Mouse (Mus musculus): Measurements from ENCODE around the gene Umodl1. TPM values are rescaled to one million over a fixed set of nuclear protein-coding genes. Genes with fewer than 3 reads are reported as not detected.

Umodl1 gene
- polyA plus RNA-seq, 1 experiment from 2014 or later, result not detected

GRCm38 (mm10) chr17:30950780-30951179 is 3.7 kb upstream of the Umodl1 start:
- no peak for TF ChIP-seq EP300 (optimal IDR thresholded peaks at IDR 0.05)
- TF ChIP-seq CTCF (IDR thresholded peaks at IDR 0.05; ENCODE audit: low read depth), result peak; percentile 91
- no peaks in the 10 kb centered on the region for H3K4me1 ChIP-seq (replicated peaks; ENCODE audit: control insufficient read depth, insufficient read depth)
- H3K36me3 ChIP-seq (ENCODE audit: control insufficient read depth, insufficient read depth, low read length), result no peaks in the 10 kb centered on the region
- H3K9me3 ChIP-seq (ENCODE audit: control insufficient read depth, low read length), result no peaks in the 10 kb centered on the region
- peak; percentile 59 for DNase-seq (ENCODE audit: low spot score)
- 2% methylated on average over 7 of the region's 7 CpGs for WGBS
- no peaks in the 10 kb centered on the region for H3K27me3 ChIP-seq (ENCODE audit: control insufficient read depth, insufficient read depth, low read length)
- no peak overlapping the region for H3K27ac ChIP-seq (replicated peaks)
- H3K4me3 ChIP-seq (ENCODE audit: low read depth, low read length), result no peak overlapping the region
- H3K4me2 ChIP-seq (replicated peaks; ENCODE audit: low read depth), result no peak overlapping the region
- H3K9ac ChIP-seq (ENCODE audit: low read length), result no peak overlapping the region
- no peak for ATAC-seq (ENCODE audit: low FRiP score, low TSS enrichment)

- TF ChIP-seq EP300 (optimal IDR thresholded peaks at IDR 0.05) (no peak), CTCF (IDR thresholded peaks at IDR 0.05; ENCODE audit: low read depth) (no peak)
- 64% methylated on average over 8 of the region's 8 CpGs for WGBS
- Histone ChIP-seq H3K4me3 (ENCODE audit: low read depth, low read length) (no peak overlapping the region), H3K4me1 (replicated peaks; ENCODE audit: control insufficient read depth, insufficient read depth) (no peaks in the 10 kb centered on the region), H3K27ac (replicated peaks) (no peak overlapping the region), H3K36me3 (ENCODE audit: control insufficient read depth, insufficient read depth, low read length) (no peaks in the 10 kb centered on the region), H3K9me3 (ENCODE audit: control insufficient read depth, low read length) (no peaks in the 10 kb centered on the region), H3K9ac (ENCODE audit: low read length) (no peak overlapping the region), H3K27me3 (ENCODE audit: control insufficient read depth, insufficient read depth, low read length) (no peaks in the 10 kb centered on the region), H3K4me2 (replicated peaks; ENCODE audit: low read depth) (no peak overlapping the region)
- DNase-seq (ENCODE audit: low spot score) (no peak), ATAC-seq (ENCODE audit: low FRiP score, low TSS enrichment) (no peak)
These were observed 2.8 kb upstream of the Umodl1 start for GRCm38 (mm10) chr17:30951600-30951999.

GRCm38 (mm10) chr17:30961936-30962592 is 7.6 kb downstream of the Umodl1 start:
- Histone ChIP-seq H3K4me3 (ENCODE audit: low read depth, low read length) (no peak overlapping the region), H3K36me3 (ENCODE audit: control insufficient read depth, insufficient read depth, low read length) (no peaks in the 10 kb centered on the region), H3K4me1 (replicated peaks; ENCODE audit: control insufficient read depth, insufficient read depth) (no peaks in the 10 kb centered on the region), H3K27ac (replicated peaks) (no peak overlapping the region), H3K9me3 (ENCODE audit: control insufficient read depth, low read length) (no peaks in the 10 kb centered on the region), H3K9ac (ENCODE audit: low read length) (no peak overlapping the region), H3K4me2 (replicated peaks; ENCODE audit: low read depth) (no peak overlapping the region), H3K27me3 (ENCODE audit: control insufficient read depth, insufficient read depth, low read length) (no peaks in the 10 kb centered on the region)
- no peak for TF ChIP-seq EP300 (optimal IDR thresholded peaks at IDR 0.05)
- no peak for TF ChIP-seq CTCF (IDR thresholded peaks at IDR 0.05; ENCODE audit: low read depth)
- ATAC-seq (ENCODE audit: low FRiP score, low TSS enrichment) (no peak), DNase-seq (ENCODE audit: low spot score) (no peak)
- WGBS, result 45% methylated on average over 7 of the region's 7 CpGs

- ATAC-seq (ENCODE audit: low FRiP score, low TSS enrichment) (no peak), DNase-seq (ENCODE audit: low spot score) (no peak)
- Histone ChIP-seq H3K4me3 (ENCODE audit: low read depth, low read length) (no peak overlapping the region), H3K27ac (replicated peaks) (no peak overlapping the region), H3K4me1 (replicated peaks; ENCODE audit: control insufficient read depth, insufficient read depth) (no peaks in the 10 kb centered on the region), H3K27me3 (ENCODE audit: control insufficient read depth, insufficient read depth, low read length) (no peaks in the 10 kb centered on the region), H3K36me3 (ENCODE audit: control insufficient read depth, insufficient read depth, low read length) (no peaks in the 10 kb centered on the region), H3K9ac (ENCODE audit: low read length) (no peak overlapping the region), H3K4me2 (replicated peaks; ENCODE audit: low read depth) (no peak overlapping the region), H3K9me3 (ENCODE audit: control insufficient read depth, low read length) (no peaks in the 10 kb centered on the region)
- TF ChIP-seq CTCF (IDR thresholded peaks at IDR 0.05; ENCODE audit: low read depth) (no peak), EP300 (optimal IDR thresholded peaks at IDR 0.05) (no peak)
- 31% methylated on average over 2 of the region's 2 CpGs for WGBS
These were observed 8.4 kb downstream of the Umodl1 start for GRCm38 (mm10) chr17:30962880-30963279.

GRCm38 (mm10) chr17:30969983-30970382 is 15.5 kb downstream of the Umodl1 start:
- no peaks in the 10 kb centered on the region for H3K4me1 ChIP-seq (replicated peaks; ENCODE audit: control insufficient read depth, insufficient read depth)
- no peak overlapping the region for H3K27ac ChIP-seq (replicated peaks)
- ATAC-seq (ENCODE audit: low FRiP score, low TSS enrichment), result no peak
- H3K9ac ChIP-seq (ENCODE audit: low read length), result no peak overlapping the region
- no peak overlapping the region for H3K4me2 ChIP-seq (replicated peaks; ENCODE audit: low read depth)
- TF ChIP-seq EP300 (optimal IDR thresholded peaks at IDR 0.05), result no peak
- TF ChIP-seq CTCF (IDR thresholded peaks at IDR 0.05; ENCODE audit: low read depth), result no peak
- H3K36me3 ChIP-seq (ENCODE audit: control insufficient read depth, insufficient read depth, low read length), result no peaks in the 10 kb centered on the region
- WGBS, result 23% methylated on average over 4 of the region's 4 CpGs
- H3K4me3 ChIP-seq (ENCODE audit: low read depth, low read length), result no peak overlapping the region
- no peaks in the 10 kb centered on the region for H3K27me3 ChIP-seq (ENCODE audit: control insufficient read depth, insufficient read depth, low read length)
- no peak for DNase-seq (ENCODE audit: low spot score)
- no peaks in the 10 kb centered on the region for H3K9me3 ChIP-seq (ENCODE audit: control insufficient read depth, low read length)

DNA sequence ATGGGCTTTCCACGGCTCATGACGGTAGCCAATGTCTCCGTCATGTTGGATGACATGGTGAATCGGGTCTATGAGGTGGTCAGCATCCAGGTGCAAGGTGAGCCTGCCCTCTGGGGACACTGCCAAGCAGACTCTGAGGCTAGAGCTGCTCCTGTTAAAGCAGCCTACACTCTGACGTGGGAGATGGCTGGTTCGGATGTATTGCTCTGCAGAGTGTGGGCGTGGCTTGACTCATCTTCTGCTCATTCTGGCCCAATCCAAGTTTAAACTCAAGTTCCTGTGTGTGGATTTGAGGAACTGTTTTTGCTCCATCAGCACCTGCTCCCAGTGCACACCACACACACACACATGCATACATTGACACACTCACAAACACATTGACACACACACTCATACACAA is 17.4 kb downstream of the Umodl1 start:
- no peak overlapping the region for H3K27ac ChIP-seq (replicated peaks)
- H3K4me2 ChIP-seq (replicated peaks; ENCODE audit: low read depth), result no peak overlapping the region
- H3K9me3 ChIP-seq (ENCODE audit: control insufficient read depth, low read length), result no peaks in the 10 kb centered on the region
- DNase-seq (ENCODE audit: low spot score) (no peak), ATAC-seq (ENCODE audit: low FRiP score, low TSS enrichment) (no peak)
- H3K4me1 ChIP-seq (replicated peaks; ENCODE audit: control insufficient read depth, insufficient read depth), result no peaks in the 10 kb centered on the region
- H3K9ac ChIP-seq (ENCODE audit: low read length), result no peak overlapping the region
- no peaks in the 10 kb centered on the region for H3K36me3 ChIP-seq (ENCODE audit: control insufficient read depth, insufficient read depth, low read length)
- TF ChIP-seq EP300 (optimal IDR thresholded peaks at IDR 0.05) (no peak), CTCF (IDR thresholded peaks at IDR 0.05; ENCODE audit: low read depth) (no peak)
- no peak overlapping the region for H3K4me3 ChIP-seq (ENCODE audit: low read depth, low read length)
- no peaks in the 10 kb centered on the region for H3K27me3 ChIP-seq (ENCODE audit: control insufficient read depth, insufficient read depth, low read length)
- 80% methylated on average over 7 of the region's 7 CpGs for WGBS
